ENCODE assay signal across 16 mouse cellular contexts in genomic region chr1:75215785-75216184, GRCm38 (mm10). TPM values are rescaled to one million over a fixed set of nuclear protein-coding genes. Genes with fewer than 3 reads are reported as not detected.
DNase-seq lines count a peak whose midpoint lies in the region; ATAC-seq and TF ChIP-seq lines count a peak whose summit lies in the region.
"Had no signal": no experiment of that assay in that cellular context is flagged by ENCODE, and none has a peak within 500 bp of the region (broad histone marks: within the 10 kb centered on the region; RNA-seq: fewer than 3 reads in every experiment).

No protein-coding gene starts in this region.

- peaks cover 45% of the 10 kb centered on the region for H3K79me2 ChIP-seq in myocyte (ENCODE audit: control insufficient read depth, insufficient read depth)

- no peak overlapping the region for H3K4me2 ChIP-seq in kidney, embryonic 15.5 days
- peak overlapping the region; percentile 95 for H3K4me2 ChIP-seq in myocyte (ENCODE audit: low read depth)
- no peak overlapping the region for H3K4me2 ChIP-seq in neural tube, embryonic 15.5 days
- H3K4me2 ChIP-seq: limb, embryonic 15.5 days had no signal

- no peak for TF ChIP-seq CTCF in cerebellum, adult 2 months (IDR thresholded peaks at IDR 0.05; ENCODE audit: borderline replicate concordance, insufficient read depth, low read depth, low read length)

- no peak for ATAC-seq in kidney, embryonic 15.5 days (replicated peaks; ENCODE audit: low FRiP score)
- ATAC-seq in neural tube, embryonic 15.5 days (ENCODE audit: low FRiP score) = no peak
- ATAC-seq: activated CD4-positive, CD25-positive, alpha-beta regulatory T cell, adult 4 months had no signal

- H3K27ac ChIP-seq in cerebellum, adult 2 months (ENCODE audit: insufficient read depth, low read length) = peak overlapping the region; percentile 41
- H3K27ac ChIP-seq in kidney, embryonic 15.5 days = peak overlapping the region; percentile 82; the same call in 1 of the 2 replicates
- H3K27ac ChIP-seq in neural tube, embryonic 15.5 days (replicated peaks) = no peak overlapping the region
- H3K27ac ChIP-seq: limb, embryonic 15.5 days had no signal

- H3K9ac ChIP-seq in kidney, embryonic 15.5 days = no peak overlapping the region
- H3K9ac ChIP-seq in neural tube, embryonic 15.5 days (replicated peaks) = no peak overlapping the region
- H3K9ac ChIP-seq: limb, embryonic 15.5 days had no signal

- no peaks in the 10 kb centered on the region for H3K9me3 ChIP-seq in kidney, embryonic 15.5 days (replicated peaks)
- H3K9me3 ChIP-seq in neural tube, embryonic 15.5 days (replicated peaks) = no peaks in the 10 kb centered on the region
- H3K9me3 ChIP-seq: limb, embryonic 15.5 days had no signal

- no peak for TF ChIP-seq POLR2A in cerebellum, adult 2 months (IDR thresholded peaks at IDR 0.05; ENCODE audit: borderline replicate concordance, insufficient read depth, low read length)
- peak; percentile 28 for TF ChIP-seq POLR2A in myocyte (IDR thresholded peaks at IDR 0.05; ENCODE audit: insufficient read length, low read depth)

- H3K36me3 ChIP-seq in kidney, embryonic 15.5 days = peaks cover 47% of the 10 kb centered on the region
- H3K36me3 ChIP-seq in myocyte (ENCODE audit: control insufficient read depth, insufficient read depth) = peaks cover 22% of the 10 kb centered on the region
- peaks cover 28% of the 10 kb centered on the region for H3K36me3 ChIP-seq in neural tube, embryonic 15.5 days

- H3K4me3 ChIP-seq in cerebellum, adult 2 months (replicated peaks; ENCODE audit: insufficient read depth, low read depth, low read length) = peak overlapping the region; percentile 69
- no peak overlapping the region for H3K4me3 ChIP-seq in kidney, embryonic 15.5 days (replicated peaks)
- H3K4me3 ChIP-seq in myocyte = no peak overlapping the region
- H3K4me3 ChIP-seq in neural tube, embryonic 15.5 days (replicated peaks) = no peak overlapping the region
- H3K4me3 ChIP-seq: limb, embryonic 15.5 days had no signal

- H3K4me1 ChIP-seq in cerebellum, adult 2 months (ENCODE audit: control insufficient read depth, insufficient read depth, low read length) = peaks cover 27% of the 10 kb centered on the region
- peaks cover 73% of the 10 kb centered on the region for H3K4me1 ChIP-seq in kidney, embryonic 15.5 days
- H3K4me1 ChIP-seq in neural tube, embryonic 15.5 days = peaks cover 48% of the 10 kb centered on the region

- H3K27me3 ChIP-seq in cerebellum, adult 2 months (ENCODE audit: control insufficient read depth, insufficient read depth, low read length) = no peaks in the 10 kb centered on the region
- peaks cover 41% of the 10 kb centered on the region for H3K27me3 ChIP-seq in kidney, embryonic 15.5 days
- H3K27me3 ChIP-seq in myocyte (ENCODE audit: control insufficient read depth, insufficient read depth, insufficient read length) = no peaks in the 10 kb centered on the region
- H3K27me3 ChIP-seq in neural tube, embryonic 15.5 days (replicated peaks) = peaks cover 52% of the 10 kb centered on the region

- WGBS in cerebellum, adult 2 months = 10% methylated on average over 9 of the region's 9 CpGs
- 90% methylated on average over 9 of the region's 9 CpGs for WGBS in kidney, embryonic 15.5 days
- 91% methylated on average over 9 of the region's 9 CpGs for WGBS in neural tube, embryonic 15.5 days

- H3ac ChIP-seq in myocyte (ENCODE audit: control insufficient read depth, insufficient read length) = no peak overlapping the region

- DNase-seq in cerebellum, adult 2 months = peak; percentile 35 to 36
- DNase-seq in cerebellum, adult 11 months = no peak
- no peak for DNase-seq in kidney, postnatal 4 days
- DNase-seq in gastrocnemius, adult 8-10 months (ENCODE audit: low spot score in 2 of 2) = peak; percentile 59 to 64
- DNase-seq in testis, postnatal 14 days (ENCODE audit: low spot score) = no peak
- DNase-seq: thymus, postnatal 25 days had no signal

TF ChIP-seq in myocyte, 11 proteins besides CTCF, POLR2A, EP300 and RAD21:
- TF ChIP-seq E2F4 (IDR thresholded peaks at IDR 0.05; ENCODE audit: insufficient read depth) (no peak), CEBPB (IDR thresholded peaks at IDR 0.05; ENCODE audit: insufficient read depth, poor library complexity, severe bottlenecking) (no peak), POLR2AphosphoS2 (IDR thresholded peaks at IDR 0.05; ENCODE audit: insufficient read length, low read depth) (peak; percentile 83), MYOD1 (IDR thresholded peaks at IDR 0.05; ENCODE audit: control insufficient read depth in 1 of 3, insufficient read length in 2 of 3, low read depth in 2 of 3) (peak in 1 of 3 experiments; percentile 51), MYOG (IDR thresholded peaks at IDR 0.05; ENCODE audit: control insufficient read depth in 1 of 3, insufficient read depth in 1 of 3, insufficient read length in 2 of 3, low read depth in 2 of 3) (peak in 1 of 3 experiments; percentile 27)

RNA-seq across cellular contexts. Expression of gene Tuba4a, which starts 3.9 kb away (rescaled TPM):
- 385 and 391 TPM in 2 replicates for polyA plus RNA-seq in cerebellum, adult 2 months (2012; rRNA removed)
- 63.8 and 64.3 TPM in 2 replicates for polyA plus RNA-seq in kidney, embryonic 15.5 days (2015; fragmentation: Nextera tagmentation; extraction: Ambion mirVana)
- total RNA-seq in gastrocnemius, adult 8-10 months (2022) = 1,000 to 10,000 TPM; 1,243 to 1,380 (median 1,348) TPM
- 210 TPM for polyA plus RNA-seq in myocyte (2012; fragmentation: generic; extraction: Trizol)
- 44.6 and 81.9 TPM in 2 replicates for polyA plus RNA-seq in neural tube, embryonic 15.5 days (2015; fragmentation: Nextera tagmentation; extraction: Ambion mirVana)

RNA-seq across cellular contexts. Expression of gene Stk16, which starts 5.1 kb away (rescaled TPM):
- polyA plus RNA-seq in cerebellum, adult 2 months (2012; rRNA removed) = 161 and 167 TPM in 2 replicates
- 142 and 148 TPM in 2 replicates for polyA plus RNA-seq in kidney, embryonic 15.5 days (2015; fragmentation: Nextera tagmentation; extraction: Ambion mirVana)
- total RNA-seq in gastrocnemius, adult 8-10 months (2022) = 10 to 100 TPM; 15.2 to 20.5 (median 19.6) TPM
- polyA plus RNA-seq in myocyte (2012; fragmentation: generic; extraction: Trizol) = 86.4 TPM
- 158 and 159 TPM in 2 replicates for polyA plus RNA-seq in neural tube, embryonic 15.5 days (2015; fragmentation: Nextera tagmentation; extraction: Ambion mirVana)

RNA-seq across cellular contexts. Expression of gene Glb1l, which starts 5.2 kb away (rescaled TPM):
- polyA plus RNA-seq in cerebellum, adult 2 months (2012; rRNA removed) = 10.8 TPM in 2 replicates
- 44.9 and 45.8 TPM in 2 replicates for polyA plus RNA-seq in kidney, embryonic 15.5 days (2015; fragmentation: Nextera tagmentation; extraction: Ambion mirVana)
- 1 to 10 TPM in 2 of 4 experiments, under 1 TPM in 2; 0.73 to 2.3 (median 1.3) TPM for total RNA-seq in gastrocnemius, adult 8-10 months (2022)
- 2.0 TPM for polyA plus RNA-seq in myocyte (2012; fragmentation: generic; extraction: Trizol)
- polyA plus RNA-seq in neural tube, embryonic 15.5 days (2015; fragmentation: Nextera tagmentation; extraction: Ambion mirVana) = 16.2 and 17.5 TPM in 2 replicates

RNA-seq across cellular contexts. Expression of gene A630095N17Rik, which starts 16.1 kb away (rescaled TPM):
- polyA plus RNA-seq in cerebellum, adult 2 months (2012; rRNA removed) = not detected in 2 replicates
- polyA plus RNA-seq in kidney, embryonic 15.5 days (2015; fragmentation: Nextera tagmentation; extraction: Ambion mirVana) = not detected in 2 replicates
- total RNA-seq in gastrocnemius, adult 8-10 months (2022) = not detected
- polyA plus RNA-seq in myocyte (2012; fragmentation: generic; extraction: Trizol) = 0.11 TPM
- polyA plus RNA-seq in neural tube, embryonic 15.5 days (2015; fragmentation: Nextera tagmentation; extraction: Ambion mirVana) = 0.29 TPM in 1 of 2 replicates, not detected in the other
- total RNA-seq: gastrocnemius, postnatal 36 days; heart, postnatal 25 days; layer of hippocampus, postnatal 10 days had no signal
- polyA plus RNA-seq: activated CD4-positive, CD25-positive, alpha-beta regulatory T cell, adult 4 months; forebrain, embryonic 11.5 days; intestine, embryonic 14.5 days; limb, embryonic 15.5 days had no signal

RNA-seq across cellular contexts. Expression of gene Dnajb2, which starts 20.4 kb away (rescaled TPM):
- 139 and 153 TPM in 2 replicates for polyA plus RNA-seq in cerebellum, adult 2 months (2012; rRNA removed)
- 33.8 and 38.6 TPM in 2 replicates for polyA plus RNA-seq in kidney, embryonic 15.5 days (2015; fragmentation: Nextera tagmentation; extraction: Ambion mirVana)
- 10 to 100 TPM; 84.3 to 97.1 (median 85.1) TPM for total RNA-seq in gastrocnemius, adult 8-10 months (2022)
- 54.1 TPM for polyA plus RNA-seq in myocyte (2012; fragmentation: generic; extraction: Trizol)
- 72.1 and 90.7 TPM in 2 replicates for polyA plus RNA-seq in neural tube, embryonic 15.5 days (2015; fragmentation: Nextera tagmentation; extraction: Ambion mirVana)

Comparison
In these comparisons a context has a peak if more than half of its experiments do, and no peak if none do; other contexts are left out.
1. DNase-seq: peak in cerebellum, adult 2 months (2 of 2) and gastrocnemius, adult 8-10 months (2 of 2); none in cerebellum, adult 11 months (single experiment), kidney, postnatal 4 days (0 of 2) and testis, postnatal 14 days (single experiment).